In genomic region chr7:28255476-28255875, GRCm38 (mm10) we compare ENCODE assay signal across 13 mouse cellular contexts. TPM values are rescaled to one million over a fixed set of nuclear protein-coding genes. Genes with fewer than 3 reads are reported as not detected.
DNase-seq lines count a peak whose midpoint lies in the region; TF ChIP-seq lines count a peak whose summit lies in the region.
"Had no signal": no experiment of that assay in that cellular context is flagged by ENCODE, and none has a peak within 500 bp of the region (broad histone marks: within the 10 kb centered on the region; RNA-seq: fewer than 3 reads in every experiment).

No protein-coding gene starts in this region.

- TF ChIP-seq CTCF in cerebellum, adult 2 months (IDR thresholded peaks at IDR 0.05; ENCODE audit: borderline replicate concordance, insufficient read depth, low read depth, low read length), result peak; percentile 18; the same call in 1 of the 2 replicates
- TF ChIP-seq CTCF in left cerebral cortex, adult 2 months (IDR thresholded peaks at IDR 0.05), result peak; percentile 12
- peak; percentile 33; the same call in 1 of the 2 replicates for TF ChIP-seq CTCF in bone marrow, adult 2 months (IDR thresholded peaks at IDR 0.05; ENCODE audit: control insufficient read depth, insufficient read depth, low read length)

- 84% methylated on average over 6 of the region's 6 CpGs for WGBS in cerebellum, adult 2 months
- whole genome bisulfite sequencing in bone marrow, adult 2 months, result 88% methylated on average over 6 of the region's 6 CpGs

- H3K4me3 ChIP-seq in cerebellum, adult 2 months (replicated peaks; ENCODE audit: insufficient read depth, low read depth, low read length), result no peak overlapping the region
- no peak overlapping the region for H3K4me3 ChIP-seq in left cerebral cortex, adult 2 months
- no peak overlapping the region for H3K4me3 ChIP-seq in bone marrow, adult 2 months (replicated peaks; ENCODE audit: control insufficient read depth, low read depth, low read length)
- H3K4me3 ChIP-seq: embryonic facial prominence, embryonic 12.5 days; neural tube, embryonic 13.5 days had no signal

- TF ChIP-seq POLR2A in cerebellum, adult 2 months (IDR thresholded peaks at IDR 0.05; ENCODE audit: borderline replicate concordance, insufficient read depth, low read length), result no peak
- no peak for TF ChIP-seq POLR2A in bone marrow, adult 2 months (IDR thresholded peaks at IDR 0.05; ENCODE audit: borderline replicate concordance, control insufficient read depth, low read depth, low read length)

- no peaks in the 10 kb centered on the region for H3K27me3 ChIP-seq in cerebellum, adult 2 months (ENCODE audit: control insufficient read depth, insufficient read depth, low read length)
- H3K27me3 ChIP-seq: embryonic facial prominence, embryonic 12.5 days; neural tube, embryonic 13.5 days had no signal

- DNase-seq in cerebellum, adult 2 months, result no peak
- no peak for DNase-seq in cerebellum, postnatal 25 days
- DNase-seq in left cerebral cortex, adult 2 months (ENCODE audit: extremely low spot score in 1 of 2, low spot score in 2 of 2), result no peak
- no peak for DNase-seq in left cerebral cortex, postnatal 14 days (ENCODE audit: low spot score in 2 of 2)
- DNase-seq in A20 (ENCODE audit: low read depth, low spot score), result peak; percentile 27
- DNase-seq in frontal cortex, postnatal 14 days (ENCODE audit: low spot score in 2 of 2), result no peak
- DNase-seq in heart, adult 18-20 months, result no peak
- DNase-seq: heart, postnatal 4 days had no signal

- intact Hi-C loops in left cerebral cortex, adult 2 months (cut with DNase I), result no loop called here
- intact Hi-C loops in left cerebral cortex, postnatal 14 days (cut with DNase I), result no loop called here

- no peaks in the 10 kb centered on the region for H3K4me1 ChIP-seq in cerebellum, adult 2 months (ENCODE audit: control insufficient read depth, insufficient read depth, low read length)
- H3K4me1 ChIP-seq in bone marrow, adult 2 months (ENCODE audit: control insufficient read depth, insufficient read depth, low read length), result no peaks in the 10 kb centered on the region
- H3K4me1 ChIP-seq: embryonic facial prominence, embryonic 12.5 days; neural tube, embryonic 13.5 days had no signal

- no peak overlapping the region for H3K27ac ChIP-seq in cerebellum, adult 2 months (ENCODE audit: insufficient read depth, low read length)
- H3K27ac ChIP-seq in left cerebral cortex, adult 2 months, result no peak overlapping the region
- H3K27ac ChIP-seq in bone marrow, adult 2 months (ENCODE audit: control insufficient read depth, insufficient read depth, low read depth, low read length, poor library complexity), result no peak overlapping the region
- H3K27ac ChIP-seq: embryonic facial prominence, embryonic 12.5 days; neural tube, embryonic 13.5 days had no signal

RNA-seq across cellular contexts. Expression of gene Eid2, which starts 12.2 kb away (rescaled TPM):
- 44.2 and 44.4 TPM in 2 replicates for polyA plus RNA-seq in cerebellum, adult 2 months (2012; rRNA removed)
- 10 to 100 TPM; 63.3 to 64.4 TPM for total RNA-seq in left cerebral cortex, adult 2 months (2021)
- 10 to 100 TPM; 63.8 to 73.4 TPM for total RNA-seq in left cerebral cortex, postnatal 14 days (2021)
- polyA plus RNA-seq in bone marrow, adult 2 months (2011; ENCODE audit: insufficient read depth, insufficient read length, low replicate concordance, missing spikeins), result 0.70 and 3.3 TPM in 2 replicates
- 10 to 100 TPM; 11.5 to 12.4 TPM for total RNA-seq in heart, adult 18-20 months (2021)

RNA-seq across cellular contexts. Expression of gene Eid2b, which starts 22.1 kb away (rescaled TPM):
- 21.2 and 23.1 TPM in 2 replicates for polyA plus RNA-seq in cerebellum, adult 2 months (2012; rRNA removed)
- 10 to 100 TPM; 32.3 to 33.4 TPM for total RNA-seq in left cerebral cortex, adult 2 months (2021)
- total RNA-seq in left cerebral cortex, postnatal 14 days (2021), result 10 to 100 TPM; 40.7 to 44.1 TPM
- 1.5 and 2.3 TPM in 2 replicates for polyA plus RNA-seq in bone marrow, adult 2 months (2011; ENCODE audit: insufficient read depth, insufficient read length, low replicate concordance, missing spikeins)
- 10 to 100 TPM; 13.9 to 15.5 TPM for total RNA-seq in heart, adult 18-20 months (2021)

RNA-seq across cellular contexts. Expression of gene Selenov, which starts 35.5 kb away (rescaled TPM):
- polyA plus RNA-seq in cerebellum, adult 2 months (2012; rRNA removed), result 0.59 and 1.4 TPM in 2 replicates
- total RNA-seq in left cerebral cortex, adult 2 months (2021), result 1 to 10 TPM in 1 of 2 experiments, under 1 TPM in 1; 0.79 to 1.1 TPM
- 1 to 10 TPM; 1.2 to 3.4 TPM for total RNA-seq in left cerebral cortex, postnatal 14 days (2021)
- not detected in 2 replicates for polyA plus RNA-seq in bone marrow, adult 2 months (2011; ENCODE audit: insufficient read depth, insufficient read length, low replicate concordance, missing spikeins)
- not detected for total RNA-seq in heart, adult 18-20 months (2021)
- total RNA-seq: granulocyte monocyte progenitor cell, adult 5-6 weeks; heart, postnatal 4 days had no signal
- polyA plus RNA-seq: embryonic facial prominence, embryonic 12.5 days; liver, embryonic 16.5 days had no signal

RNA-seq across cellular contexts. Expression of gene Dll3, which starts 46.6 kb away (rescaled TPM):
- 1.3 and 1.4 TPM in 2 replicates for polyA plus RNA-seq in cerebellum, adult 2 months (2012; rRNA removed)
- 1 to 10 TPM; 1.1 to 1.9 TPM for total RNA-seq in left cerebral cortex, adult 2 months (2021)
- total RNA-seq in left cerebral cortex, postnatal 14 days (2021), result 1 to 10 TPM; 2.2 to 2.6 TPM
- not detected in 2 replicates for polyA plus RNA-seq in bone marrow, adult 2 months (2011; ENCODE audit: insufficient read depth, insufficient read length, low replicate concordance, missing spikeins)
- total RNA-seq in heart, adult 18-20 months (2021), result not detected
- total RNA-seq: heart, postnatal 4 days had no signal
- polyA plus RNA-seq: liver, embryonic 16.5 days had no signal

RNA-seq across cellular contexts. Expression of gene Timm50, which starts 56.4 kb away (rescaled TPM):
- polyA plus RNA-seq in cerebellum, adult 2 months (2012; rRNA removed), result 75.7 and 78.6 TPM in 2 replicates
- total RNA-seq in left cerebral cortex, adult 2 months (2021), result 10 to 100 TPM; 41.7 to 47.0 TPM
- total RNA-seq in left cerebral cortex, postnatal 14 days (2021), result 10 to 100 TPM; 39.9 to 42.8 TPM
- polyA plus RNA-seq in bone marrow, adult 2 months (2011; ENCODE audit: insufficient read depth, insufficient read length, low replicate concordance, missing spikeins), result 44.6 and 44.8 TPM in 2 replicates
- 10 to 100 TPM; 66.3 to 66.6 TPM for total RNA-seq in heart, adult 18-20 months (2021)

Comparison
In these comparisons a context has a peak if more than half of its experiments do, and no peak if none do; other contexts are left out.
1. RNA of gene Eid2, which starts 12.2 kb away (total RNA-seq): 63.8 to 73.4 TPM in left cerebral cortex, postnatal 14 days and 63.3 to 64.4 TPM in left cerebral cortex, adult 2 months; 11.5 to 12.4 TPM in heart, adult 18-20 months; every median in the first group is over 4 times any median in the second.
2. Peak in every context shown above with its lines, with median percentiles within 50 percentile points of each other: CTCF ChIP-seq.